8 mouse cellular contexts compared by ENCODE assay signal in the genomic region with DNA sequence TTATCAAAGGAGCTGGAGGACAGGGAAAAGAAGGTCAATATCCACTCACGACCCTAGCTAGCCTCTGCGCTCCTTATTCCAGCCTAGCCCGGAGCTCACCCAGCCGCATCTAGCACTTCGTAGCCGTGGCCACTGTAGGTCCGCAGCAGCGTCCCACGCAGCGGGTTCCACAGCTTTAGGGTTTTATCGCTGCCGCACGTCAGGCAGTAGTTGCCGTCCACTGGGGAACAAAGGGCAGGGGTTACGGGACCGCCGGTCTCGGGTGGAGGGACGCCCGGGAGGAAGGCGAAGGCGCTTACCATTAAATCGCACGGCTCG. TPM values are rescaled to one million over a fixed set of nuclear protein-coding genes. Genes with fewer than 3 reads are reported as not detected.
DNase-seq lines count a peak whose midpoint lies in the region; ATAC-seq and TF ChIP-seq lines count a peak whose summit lies in the region.

No protein-coding gene starts in this region.

- H3K27ac ChIP-seq in lung, embryonic 15.5 days: 0 out of 2 replicates have a peak overlapping the region, but pooled peaks have one; percentile 89
- peak overlapping the region; percentile 87 for H3K27ac ChIP-seq in embryonic facial prominence, embryonic 15.5 days (replicated peaks)
- peak overlapping the region; percentile 51 for H3K27ac ChIP-seq in hindbrain, embryonic 15.5 days (replicated peaks)
- peak overlapping the region; percentile 72 for H3K27ac ChIP-seq in midbrain, postnatal 0 days (ENCODE audit: low read depth, low read length)

- intact Hi-C loops in left cerebral cortex, postnatal 36 days (cut with DNase I): loop anchor here (5.0 kb wide), 1 partner anchor 37 kb away; no protein-coding TSS in a partner anchor

- no peak for TF ChIP-seq CTCF in midbrain, postnatal 0 days (IDR thresholded peaks at IDR 0.05)

- H3K9ac ChIP-seq in lung, embryonic 15.5 days: peak overlapping the region; percentile 83
- H3K9ac ChIP-seq in embryonic facial prominence, embryonic 15.5 days: peak overlapping the region; percentile 93
- peak overlapping the region; percentile 86 for H3K9ac ChIP-seq in hindbrain, embryonic 15.5 days
- H3K9ac ChIP-seq in midbrain, postnatal 0 days (replicated peaks; ENCODE audit: low read length, poor library complexity, severe bottlenecking): peak overlapping the region; percentile 82

- H3K4me2 ChIP-seq in lung, embryonic 15.5 days: peak overlapping the region; percentile 84
- peak overlapping the region; percentile 93 for H3K4me2 ChIP-seq in embryonic facial prominence, embryonic 15.5 days (replicated peaks)
- peak overlapping the region; percentile 92 for H3K4me2 ChIP-seq in hindbrain, embryonic 15.5 days
- H3K4me2 ChIP-seq in midbrain, postnatal 0 days (ENCODE audit: low read depth, low read length, poor library complexity, severe bottlenecking): peak overlapping the region; percentile 94

- no peaks in the 10 kb centered on the region for H3K9me3 ChIP-seq in lung, embryonic 15.5 days
- H3K9me3 ChIP-seq in embryonic facial prominence, embryonic 15.5 days (replicated peaks): no peaks in the 10 kb centered on the region
- no peaks in the 10 kb centered on the region for H3K9me3 ChIP-seq in hindbrain, embryonic 15.5 days
- H3K9me3 ChIP-seq in midbrain, postnatal 0 days (ENCODE audit: low read length): no peaks in the 10 kb centered on the region

- peaks cover 23% of the 10 kb centered on the region for H3K36me3 ChIP-seq in lung, embryonic 15.5 days
- H3K36me3 ChIP-seq in embryonic facial prominence, embryonic 15.5 days: peaks cover 28% of the 10 kb centered on the region
- H3K36me3 ChIP-seq in hindbrain, embryonic 15.5 days: peaks cover 30% of the 10 kb centered on the region
- H3K36me3 ChIP-seq in midbrain, postnatal 0 days (ENCODE audit: insufficient read depth, low read length): peaks cover 20% of the 10 kb centered on the region

- ATAC-seq in lung, embryonic 15.5 days (ENCODE audit: borderline replicate concordance, extremely low read depth, low FRiP score, low TSS enrichment): no peak
- no peak for ATAC-seq in embryonic facial prominence, embryonic 15.5 days (ENCODE audit: insufficient number of reproducible peaks, low FRiP score, low TSS enrichment, low read depth)
- no peak for ATAC-seq in hindbrain, embryonic 15.5 days (ENCODE audit: low FRiP score, low read depth)
- no peak for ATAC-seq in midbrain, postnatal 0 days (ENCODE audit: low FRiP score)
- ATAC-seq in granulocyte monocyte progenitor cell, adult 5-6 weeks (replicated peaks; ENCODE audit: poor library complexity, severe bottlenecking): no peak

- H3K4me1 ChIP-seq in lung, embryonic 15.5 days: peaks cover 23% of the 10 kb centered on the region
- peaks cover 32% of the 10 kb centered on the region for H3K4me1 ChIP-seq in embryonic facial prominence, embryonic 15.5 days
- peaks cover 38% of the 10 kb centered on the region for H3K4me1 ChIP-seq in hindbrain, embryonic 15.5 days (replicated peaks)
- 0 out of 2 replicates have a peak, but pooled peaks cover 5% of the 10 kb centered on the region for H3K4me1 ChIP-seq in midbrain, postnatal 0 days (ENCODE audit: insufficient read depth, low read length)

- H3K4me3 ChIP-seq in lung, embryonic 15.5 days: peak overlapping the region; percentile 74
- peak overlapping the region; percentile 83 for H3K4me3 ChIP-seq in embryonic facial prominence, embryonic 15.5 days (replicated peaks)
- H3K4me3 ChIP-seq in hindbrain, embryonic 15.5 days: peak overlapping the region; percentile 72
- peak overlapping the region; percentile 82 for H3K4me3 ChIP-seq in midbrain, postnatal 0 days (ENCODE audit: low read depth, low read length)

- no peaks in the 10 kb centered on the region for H3K27me3 ChIP-seq in lung, embryonic 15.5 days
- no peaks in the 10 kb centered on the region for H3K27me3 ChIP-seq in embryonic facial prominence, embryonic 15.5 days
- no peaks in the 10 kb centered on the region for H3K27me3 ChIP-seq in hindbrain, embryonic 15.5 days
- H3K27me3 ChIP-seq in midbrain, postnatal 0 days (ENCODE audit: insufficient read depth, low read length): no peaks in the 10 kb centered on the region

- under 1% methylated on average over 25 of the region's 25 CpGs for WGBS in lung, embryonic 15.5 days
- under 1% methylated on average over 25 of the region's 25 CpGs for WGBS in embryonic facial prominence, embryonic 15.5 days
- under 1% methylated on average over 25 of the region's 25 CpGs for WGBS in hindbrain, embryonic 15.5 days
- WGBS in midbrain, postnatal 0 days: under 1% methylated on average over 24 of the region's 25 CpGs

- no peak for DNase-seq in lung, postnatal 14 days
- no peak for DNase-seq in midbrain, postnatal 0 days (ENCODE audit: low spot score)
- no peak for DNase-seq in left cerebral cortex, postnatal 36 days (ENCODE audit: low spot score in 2 of 2)
- DNase-seq in adrenal gland, postnatal 4 days (ENCODE audit: low spot score in 2 of 2): no peak

RNA-seq across cellular contexts. Expression of a gene that starts 0.4 kb away (rescaled TPM):
- 140 and 145 TPM in 2 replicates for polyA plus RNA-seq in lung, embryonic 15.5 days (2015; fragmentation: Nextera tagmentation; extraction: Ambion mirVana)
- polyA plus RNA-seq in embryonic facial prominence, embryonic 15.5 days (2015; fragmentation: Nextera tagmentation; extraction: Ambion mirVana): 123 and 127 TPM in 2 replicates
- 117 and 119 TPM in 2 replicates for polyA plus RNA-seq in hindbrain, embryonic 15.5 days (2015; fragmentation: Nextera tagmentation; extraction: Ambion mirVana)
- 92.6 and 105 TPM in 2 replicates for total RNA-seq in midbrain, postnatal 0 days (2014; rRNA removed)
- 129 and 137 TPM in 2 replicates for polyA plus RNA-seq in midbrain, postnatal 0 days (2015; fragmentation: Nextera tagmentation; extraction: Ambion mirVana)
- total RNA-seq in granulocyte monocyte progenitor cell, adult 5-6 weeks (2014; fragmentation: Nextera tagmentation): 189 and 191 TPM in 2 replicates
- total RNA-seq in granulocyte monocyte progenitor cell, adult 5-6 weeks (2017): 36.6 and 47.4 TPM in 2 replicates
- 10 to 100 TPM; 48.2 to 54.8 TPM for total RNA-seq in left cerebral cortex, postnatal 36 days (2021)
- 10 to 100 TPM; 77.8 to 80.6 TPM for total RNA-seq in adrenal gland, postnatal 4 days (2021)

RNA-seq across cellular contexts. Expression of a gene that starts 0.9 kb away (rescaled TPM):
- 44.3 and 44.7 TPM in 2 replicates for polyA plus RNA-seq in lung, embryonic 15.5 days (2015; fragmentation: Nextera tagmentation; extraction: Ambion mirVana)
- 42.0 and 43.7 TPM in 2 replicates for polyA plus RNA-seq in embryonic facial prominence, embryonic 15.5 days (2015; fragmentation: Nextera tagmentation; extraction: Ambion mirVana)
- polyA plus RNA-seq in hindbrain, embryonic 15.5 days (2015; fragmentation: Nextera tagmentation; extraction: Ambion mirVana): 47.2 and 53.0 TPM in 2 replicates
- total RNA-seq in midbrain, postnatal 0 days (2014; rRNA removed): 27.4 and 34.1 TPM in 2 replicates
- 37.0 and 39.9 TPM in 2 replicates for polyA plus RNA-seq in midbrain, postnatal 0 days (2015; fragmentation: Nextera tagmentation; extraction: Ambion mirVana)
- 56.2 and 81.8 TPM in 2 replicates for total RNA-seq in granulocyte monocyte progenitor cell, adult 5-6 weeks (2014; fragmentation: Nextera tagmentation)
- 23.3 and 32.8 TPM in 2 replicates for total RNA-seq in granulocyte monocyte progenitor cell, adult 5-6 weeks (2017)
- total RNA-seq in left cerebral cortex, postnatal 36 days (2021): 10 to 100 TPM; 26.0 to 28.9 TPM
- 10 to 100 TPM; 31.2 to 33.8 TPM for total RNA-seq in adrenal gland, postnatal 4 days (2021)

RNA-seq across cellular contexts. Expression of a gene that starts 2.9 kb away (rescaled TPM):
- 35.9 and 40.1 TPM in 2 replicates for polyA plus RNA-seq in lung, embryonic 15.5 days (2015; fragmentation: Nextera tagmentation; extraction: Ambion mirVana)
- polyA plus RNA-seq in embryonic facial prominence, embryonic 15.5 days (2015; fragmentation: Nextera tagmentation; extraction: Ambion mirVana): 35.7 and 39.5 TPM in 2 replicates
- 20.9 and 22.5 TPM in 2 replicates for polyA plus RNA-seq in hindbrain, embryonic 15.5 days (2015; fragmentation: Nextera tagmentation; extraction: Ambion mirVana)
- total RNA-seq in midbrain, postnatal 0 days (2014; rRNA removed): 29.7 and 33.7 TPM in 2 replicates
- polyA plus RNA-seq in midbrain, postnatal 0 days (2015; fragmentation: Nextera tagmentation; extraction: Ambion mirVana): 18.7 and 19.7 TPM in 2 replicates
- total RNA-seq in granulocyte monocyte progenitor cell, adult 5-6 weeks (2014; fragmentation: Nextera tagmentation): 91.4 and 110 TPM in 2 replicates
- 52.9 and 83.5 TPM in 2 replicates for total RNA-seq in granulocyte monocyte progenitor cell, adult 5-6 weeks (2017)
- total RNA-seq in left cerebral cortex, postnatal 36 days (2021): 10 to 100 TPM; 36.6 to 38.2 TPM
- 10 to 100 TPM; 69.1 to 69.2 TPM for total RNA-seq in adrenal gland, postnatal 4 days (2021)

RNA-seq across cellular contexts. Expression of a gene that starts 8.6 kb away (rescaled TPM):
- 54.4 and 56.8 TPM in 2 replicates for polyA plus RNA-seq in lung, embryonic 15.5 days (2015; fragmentation: Nextera tagmentation; extraction: Ambion mirVana)
- 53.0 and 57.9 TPM in 2 replicates for polyA plus RNA-seq in embryonic facial prominence, embryonic 15.5 days (2015; fragmentation: Nextera tagmentation; extraction: Ambion mirVana)
- polyA plus RNA-seq in hindbrain, embryonic 15.5 days (2015; fragmentation: Nextera tagmentation; extraction: Ambion mirVana): 103 and 111 TPM in 2 replicates
- total RNA-seq in midbrain, postnatal 0 days (2014; rRNA removed): 66.3 and 77.1 TPM in 2 replicates
- polyA plus RNA-seq in midbrain, postnatal 0 days (2015; fragmentation: Nextera tagmentation; extraction: Ambion mirVana): 128 and 129 TPM in 2 replicates
- total RNA-seq in granulocyte monocyte progenitor cell, adult 5-6 weeks (2014; fragmentation: Nextera tagmentation): 42.0 and 66.5 TPM in 2 replicates
- total RNA-seq in granulocyte monocyte progenitor cell, adult 5-6 weeks (2017): 19.6 and 30.1 TPM in 2 replicates
- total RNA-seq in left cerebral cortex, postnatal 36 days (2021): 10 to 100 TPM; 64.4 to 68.5 TPM
- total RNA-seq in adrenal gland, postnatal 4 days (2021): 10 to 100 TPM; 43.0 to 48.2 TPM

RNA-seq across cellular contexts. Expression of a gene that starts 12.4 kb away (rescaled TPM):
- polyA plus RNA-seq in lung, embryonic 15.5 days (2015; fragmentation: Nextera tagmentation; extraction: Ambion mirVana): not detected in 2 replicates
- polyA plus RNA-seq in embryonic facial prominence, embryonic 15.5 days (2015; fragmentation: Nextera tagmentation; extraction: Ambion mirVana): 0.65 and 0.88 TPM in 2 replicates
- polyA plus RNA-seq in hindbrain, embryonic 15.5 days (2015; fragmentation: Nextera tagmentation; extraction: Ambion mirVana): 0.99 and 1.0 TPM in 2 replicates
- total RNA-seq in midbrain, postnatal 0 days (2014; rRNA removed): not detected in 2 replicates
- polyA plus RNA-seq in midbrain, postnatal 0 days (2015; fragmentation: Nextera tagmentation; extraction: Ambion mirVana): 2.2 TPM in 1 of 2 replicates, not detected in the other
- total RNA-seq in granulocyte monocyte progenitor cell, adult 5-6 weeks (2014; fragmentation: Nextera tagmentation): not detected in 2 replicates
- not detected in 2 replicates for total RNA-seq in granulocyte monocyte progenitor cell, adult 5-6 weeks (2017)
- not detected for total RNA-seq in left cerebral cortex, postnatal 36 days (2021)
- total RNA-seq in adrenal gland, postnatal 4 days (2021): not detected
